Mouse (Mus musculus) gastrocnemius, adult 8-10 months (tissue): ENCODE data around the gene Hoxa6. TPM values are rescaled to one million over a fixed set of nuclear protein-coding genes. Genes with fewer than 3 reads are reported as not detected.

Experiments
- DNase-seq, 2 experiments: peaks; one replicate each; pipeline ENCODE4 v3.0.0; 2022; ENCODE audit warnings: low spot score in 2 of 2
- total RNA-seq, 4 experiments: library from RNA; stranded (reverse); gene quantifications; 2 replicates each; pipeline ENCODE4 v1.2.4; 2022

Gene Hoxa6
- total RNA-seq, 4 experiments from 2014 or later = 0.45 to 2.3 (median 1.2) TPM

DNA sequence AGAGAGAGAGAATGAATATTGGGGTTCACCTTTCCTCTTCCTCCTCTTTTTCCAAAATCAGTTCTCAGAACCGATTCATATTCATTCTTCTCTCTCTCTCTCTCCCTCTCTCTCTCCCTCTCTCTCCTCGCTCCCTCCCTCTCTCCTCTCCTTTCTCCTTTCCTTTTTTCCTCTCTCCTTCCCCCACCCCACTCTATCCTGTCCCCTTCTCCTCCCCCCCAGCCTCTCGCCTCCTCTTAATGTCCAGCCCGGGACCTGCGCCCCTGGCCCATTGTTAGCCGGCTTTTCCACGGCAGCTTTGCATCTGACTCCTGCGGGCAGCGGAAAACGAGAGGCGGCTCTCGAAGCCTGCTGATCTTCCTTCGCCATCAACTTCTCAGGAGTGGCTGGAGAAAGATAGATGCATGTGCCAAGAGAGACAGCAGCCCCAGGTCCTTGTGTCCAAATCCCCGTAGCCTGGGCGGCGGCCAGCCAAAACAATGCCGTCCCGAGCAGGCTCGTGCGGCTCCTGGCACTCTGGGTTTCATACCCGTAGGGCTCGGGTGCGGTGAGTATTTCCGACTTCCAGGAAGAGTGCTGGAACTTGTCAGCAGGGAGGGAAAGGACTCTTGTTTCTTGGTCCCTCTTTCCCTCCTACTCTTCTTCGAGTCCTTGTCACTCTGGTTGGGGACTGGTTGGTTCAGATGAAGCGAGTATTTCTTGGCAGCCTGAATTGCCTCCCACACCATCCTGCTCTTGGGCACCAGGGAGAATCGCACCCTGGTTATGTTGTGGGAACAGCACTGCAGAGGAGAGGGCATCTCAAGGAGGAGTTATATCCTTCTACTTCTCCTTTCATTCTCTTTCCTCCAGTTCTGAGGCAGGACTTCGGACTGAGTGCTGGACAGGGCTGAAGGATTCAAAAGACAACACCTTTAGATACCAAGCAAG is 42.8 kb downstream of the Hoxa6 start:
- DNase-seq = no peak

DNA sequence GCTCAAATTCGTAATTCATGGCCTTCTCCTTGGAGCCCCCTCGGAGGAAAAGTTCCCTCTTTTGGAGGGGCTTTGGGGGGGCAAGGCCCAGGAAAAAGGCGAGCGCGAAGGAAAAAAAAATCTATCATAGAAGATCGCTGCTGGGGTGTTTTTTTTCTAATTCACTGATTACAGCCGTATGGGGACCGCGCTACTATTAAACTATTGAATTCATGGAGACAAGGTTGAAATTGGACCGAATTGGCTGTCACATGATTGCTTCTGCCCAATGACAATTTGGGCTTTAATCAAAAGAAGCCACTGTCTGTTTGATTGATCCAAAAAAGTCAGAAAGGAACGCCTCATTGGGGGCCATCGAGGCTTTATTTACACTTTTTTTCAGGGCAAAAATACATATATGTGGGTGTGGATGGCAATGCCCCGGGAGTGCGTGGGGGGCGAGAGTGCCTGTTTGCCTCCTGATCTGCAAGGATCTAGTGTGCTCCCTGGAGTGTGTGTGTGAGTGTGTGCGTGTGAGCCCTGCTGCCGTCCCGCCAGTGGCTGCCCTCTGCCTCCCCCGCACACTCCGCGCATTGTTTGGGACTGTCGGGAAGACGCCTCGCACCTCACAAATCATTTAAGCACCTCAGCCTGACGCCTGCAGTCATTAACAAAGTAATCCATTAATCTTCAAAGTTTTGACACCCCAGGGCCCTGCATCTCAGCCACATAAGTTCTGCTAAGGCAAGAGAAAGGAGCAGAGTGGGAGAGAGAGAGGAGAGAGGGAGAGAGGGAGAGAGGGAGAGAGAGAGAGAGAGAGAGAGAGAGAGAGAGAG is 43.7 kb downstream of the Hoxa6 start, which contains the start of gene Hoxa2:
Gene Hoxa2, minus strand, starts transcription at position 206 of the 815 bp plus-strand sequence.
- DNase-seq = no peak

DNA sequence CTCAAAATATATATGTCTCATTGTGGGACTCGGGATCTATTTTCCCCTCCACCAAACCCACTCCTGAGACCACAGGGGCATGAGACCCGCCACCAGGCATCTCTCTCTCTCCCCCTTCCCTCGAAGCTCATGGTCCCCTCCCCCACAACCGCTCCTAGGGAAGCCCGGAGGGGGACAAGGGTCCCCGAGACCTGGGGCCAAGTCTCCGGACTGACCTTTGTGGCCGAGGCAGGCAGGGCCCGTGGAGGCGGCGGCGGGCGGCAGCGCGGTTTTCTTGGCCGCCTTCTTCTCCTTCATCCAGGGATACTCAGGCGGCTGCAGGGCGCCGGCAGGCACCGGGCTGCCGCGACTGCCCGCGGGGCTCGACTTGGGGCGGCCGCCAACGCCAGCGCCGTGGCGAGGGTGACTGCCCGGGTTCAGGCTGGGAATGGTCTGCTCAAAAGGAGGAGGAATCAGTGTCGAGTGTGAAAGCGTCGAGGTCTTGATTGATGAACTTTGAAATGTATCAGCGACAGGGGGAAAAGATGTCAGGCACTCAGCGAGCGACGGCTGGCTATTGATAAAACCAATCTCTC is 44.4 kb downstream of the Hoxa6 start:
- DNase-seq = no peak

- no peak for DNase-seq
Measured at GRCm38 (mm10) chr6:52163366-52164031, 45.0 kb downstream of the Hoxa6 start.

GRCm38 (mm10) chr6:52162611-52163365 is 45.7 kb downstream of the Hoxa6 start:
- no peak for DNase-seq

DNA sequence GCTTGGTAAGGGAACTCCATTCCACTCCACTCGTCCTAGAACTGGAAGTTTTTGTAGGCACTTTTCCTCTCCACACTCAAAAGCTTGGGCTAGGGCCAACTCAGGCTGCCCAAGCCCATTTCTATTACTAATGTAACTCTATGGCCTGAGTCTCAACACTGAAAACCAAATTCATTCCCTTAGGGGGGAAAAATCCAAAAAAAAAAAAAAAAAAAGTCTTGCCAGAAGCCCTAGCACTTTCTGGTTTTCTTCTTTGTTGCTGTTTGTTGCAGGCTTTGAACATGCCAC is 46.5 kb downstream of the Hoxa6 start:
- no peak for DNase-seq

DNA sequence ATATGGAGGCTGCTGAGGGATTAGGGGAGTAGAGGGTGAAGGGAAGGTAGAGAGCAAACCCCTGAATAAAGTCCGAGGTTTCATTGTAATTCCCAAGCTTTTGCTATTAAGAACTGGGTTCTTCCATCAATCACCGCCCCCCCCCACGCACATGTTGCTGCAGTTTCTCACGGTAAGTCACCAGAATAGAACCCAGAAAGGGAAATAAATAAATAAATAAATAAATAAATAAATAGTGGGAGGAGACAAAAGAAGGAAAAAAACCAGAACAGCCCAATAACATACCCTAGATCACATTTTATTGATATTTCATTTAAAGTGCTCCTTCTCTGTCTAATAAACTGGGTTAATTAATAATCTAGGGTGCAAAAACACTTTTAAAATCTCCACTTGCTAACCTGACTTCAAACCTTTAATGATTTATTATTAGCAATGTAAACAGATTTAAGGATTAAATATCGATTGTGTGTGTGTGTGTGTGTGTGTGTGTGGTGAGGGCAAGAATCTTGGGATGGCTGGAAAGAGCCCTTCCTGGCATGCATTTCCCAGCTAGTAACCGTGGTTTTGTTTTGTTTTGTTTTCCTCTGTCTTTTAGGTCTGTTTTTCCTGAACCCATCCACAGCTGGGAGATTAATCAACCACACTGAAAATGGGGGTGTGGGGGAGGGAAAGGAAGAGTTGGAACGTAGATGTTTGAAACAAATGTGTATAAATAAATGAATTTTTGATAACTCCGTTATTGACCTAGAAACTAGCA is 47.0 kb downstream of the Hoxa6 start:
- DNase-seq = no peak

DNA sequence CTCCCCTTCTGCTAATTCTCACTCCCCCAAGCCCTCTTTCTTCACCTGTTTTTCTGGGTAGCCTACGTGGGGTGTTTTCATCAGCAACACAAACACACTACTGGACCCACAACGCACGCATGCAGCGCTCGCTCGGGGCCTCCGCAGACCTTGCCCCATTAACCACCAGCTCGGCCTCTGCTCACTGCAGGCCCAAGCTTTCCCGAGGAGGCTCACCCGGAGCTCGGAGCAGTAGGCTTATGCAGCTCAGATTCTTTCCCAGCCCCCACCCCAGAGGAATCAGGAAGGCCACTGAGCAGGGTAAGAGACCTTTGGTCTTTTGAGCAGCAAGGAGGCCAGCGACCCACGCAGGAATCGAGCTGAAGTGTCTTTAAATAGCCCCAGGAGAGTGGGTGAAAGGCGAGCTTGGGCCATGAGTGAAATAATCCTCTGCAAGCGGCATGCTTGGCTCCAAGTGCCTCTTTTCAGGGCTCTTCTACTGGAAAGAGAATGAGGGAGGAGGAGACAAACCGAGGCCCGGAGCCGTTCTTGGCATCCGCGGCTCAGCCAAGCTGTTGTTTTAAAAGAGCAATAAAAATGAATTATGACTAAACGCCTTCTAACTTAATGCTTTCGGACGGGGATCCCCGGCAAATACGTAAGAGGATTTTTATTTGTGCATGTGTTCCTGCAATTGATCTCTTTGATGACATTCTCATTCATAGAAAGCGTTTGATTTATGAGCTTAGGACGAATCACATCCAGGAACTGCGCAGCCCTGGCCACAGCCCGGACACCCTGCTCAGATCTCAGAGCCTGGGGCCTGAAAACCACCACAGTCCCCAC is 47.8 kb downstream of the Hoxa6 start:
- DNase-seq = no peak

- DNase-seq = no peak
Measured at GRCm38 (mm10) chr6:52159979-52160378, 48.5 kb downstream of the Hoxa6 start.

- no peak for DNase-seq
Measured at GRCm38 (mm10) chr6:52159164-52159761, 49.3 kb downstream of the Hoxa6 start.

DNA sequence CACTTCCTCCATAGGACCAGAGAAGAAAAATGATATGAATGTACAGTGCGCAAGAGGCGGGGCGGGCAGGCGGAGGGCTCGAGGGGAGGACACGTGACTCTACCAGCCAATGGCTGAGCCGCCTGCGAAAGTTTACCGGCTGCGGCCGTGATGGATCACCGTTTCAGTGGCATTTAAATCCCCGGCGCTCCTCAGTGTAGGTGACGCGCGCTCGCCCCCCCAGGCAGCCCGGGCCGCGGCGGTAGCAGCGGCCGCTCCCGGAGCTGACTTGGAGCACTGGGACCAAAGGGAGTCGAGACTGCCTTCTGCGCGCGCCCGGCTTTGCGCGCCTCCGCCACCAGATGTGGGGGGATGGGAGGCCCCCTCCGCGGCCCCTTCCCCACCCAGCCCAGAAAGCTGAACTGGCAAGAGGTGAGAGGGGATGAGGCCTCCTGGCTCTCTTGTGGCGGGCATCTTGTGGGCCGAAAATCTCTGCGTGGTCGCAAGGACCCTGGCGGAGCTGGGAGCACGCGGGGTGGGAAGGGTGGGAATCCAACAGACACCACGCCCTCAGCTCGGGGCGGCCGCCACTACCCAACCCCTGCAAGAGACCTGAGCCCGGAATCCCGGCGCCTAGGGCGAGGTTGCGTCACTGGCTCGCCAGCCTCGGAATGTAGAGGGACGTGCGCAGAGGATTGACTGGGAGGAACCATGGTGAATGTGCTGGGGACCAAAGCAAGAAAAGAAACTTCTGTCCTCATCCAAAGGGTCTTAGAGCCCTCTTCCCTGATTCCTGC is 50.1 kb downstream of the Hoxa6 start, which contains the start of gene Hoxa1:
Gene Hoxa1, minus strand, starts transcription at position 42 of the 776 bp plus-strand sequence.
- peak in 1 of 2 experiments; percentile 53 for DNase-seq

GRCm38 (mm10) chr6:52157466-52158275 is 50.9 kb downstream of the Hoxa6 start:
- DNase-seq = no peak

GRCm38 (mm10) chr6:52156551-52157200 is 51.8 kb downstream of the Hoxa6 start:
- no peak for DNase-seq
